Mouse (Mus musculus) small intestine, adult 2 months (tissue): ENCODE data around the gene Rps3. TPM values are rescaled to one million over a fixed set of nuclear protein-coding genes. Genes with fewer than 3 reads are reported as not detected.

Experiments used
- H3K27ac ChIP-seq: fragments of 200-500 bp; 2 replicates; pipeline ENCODE4 v1.5.1; 2012; ENCODE audit warnings: low read depth, low read length, control low read depth, inconsistent platforms; ENCODE audit not compliant: insufficient read depth
- H3K27me3 ChIP-seq: fragments of 200-500 bp; 2 replicates; pipeline ENCODE4 v1.6.1; 2012; ENCODE audit warnings: mild to moderate bottlenecking, moderate library complexity, low read length, inconsistent platforms; ENCODE audit not compliant: control insufficient read depth, insufficient read depth
- H3K36me3 ChIP-seq: fragments of 200-500 bp; 2 replicates; pipeline ENCODE4 v1.6.1; 2012; ENCODE audit warnings: mild to moderate bottlenecking, low read length, control low read depth, inconsistent platforms; ENCODE audit not compliant: control insufficient read depth, insufficient read depth
- H3K4me1 ChIP-seq: fragments of 200-500 bp; 2 replicates; pipeline ENCODE4 v1.6.1; 2012; ENCODE audit warnings: low read length, inconsistent platforms, mixed read lengths; ENCODE audit not compliant: control insufficient read depth, insufficient read depth, insufficient read length
- H3K4me3 ChIP-seq: fragments of 200-500 bp; 2 replicates; pipeline ENCODE4 v1.5.1; 2012; ENCODE audit warnings: low read depth, mild to moderate bottlenecking, control low read depth, inconsistent platforms, low read length, moderate library complexity
- CTCF ChIP-seq: fragments of 200-500 bp; IDR thresholded peaks from 2 replicates; pipeline ENCODE4 v1.5.1; 2012; ENCODE audit warnings: low read depth, mild to moderate bottlenecking, control low read depth, inconsistent platforms, low read length, moderate library complexity, mixed read lengths; ENCODE audit not compliant: insufficient replicate concordance, insufficient read length; ENCODE audit errors: extremely low read depth
- POLR2A ChIP-seq: fragments of 200-500 bp; IDR thresholded peaks from 2 replicates; pipeline ENCODE4 v1.6.1; 2012; ENCODE audit warnings: low read depth, mild to moderate bottlenecking, control low read depth, inconsistent platforms, low read length, moderate library complexity
- WGBS: fragments of 180-500 bp; shearing (Covaris S2); methylation state at CpG from one replicate; pipeline ENCODE4 v1.1.7; 2018; 5-methylcytosine and 5-hydroxymethylcytosine counted together
- polyA plus RNA-seq: library from polyadenylated mRNA; depleted of rRNA; stranded (reverse); fragments of >200 nt; gene quantifications from 2 replicates; pipeline ENCODE4 v1.2.3, GENCODE M21; 2012

Rps3 gene
- polyA plus RNA-seq, 1 experiment = 203 TPM

DNA sequence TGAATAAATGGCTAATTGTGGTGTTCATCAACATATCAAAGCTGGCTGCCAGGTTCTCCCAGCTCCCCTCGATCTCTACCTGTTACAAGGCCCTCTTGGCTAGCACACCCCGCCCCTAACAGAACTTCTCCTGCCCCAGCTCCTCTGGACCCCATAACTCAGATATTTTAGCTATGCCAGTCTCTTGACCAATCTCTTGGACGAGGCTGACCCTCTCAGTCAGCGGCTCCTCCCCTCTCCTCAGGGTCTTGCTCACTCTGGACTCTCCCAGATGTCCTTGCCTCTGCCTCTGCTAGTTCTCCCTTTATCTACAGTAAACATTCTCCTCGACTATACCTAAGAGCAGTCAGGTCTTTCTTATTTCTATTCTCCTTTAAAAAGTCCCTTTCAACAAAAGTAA is 17.1 kb upstream of the Rps3 start:
- 54% methylated on average over 5 of the region's 5 CpGs for WGBS
- Histone ChIP-seq H3K36me3 (no peaks in the 10 kb centered on the region), H3K27ac (no peak overlapping the region), H3K27me3 (no peaks in the 10 kb centered on the region), H3K4me3 (no peak overlapping the region), H3K4me1 (peaks cover 3% of the 10 kb centered on the region; the same call in 1 of the 2 replicates)
- TF ChIP-seq POLR2A = no peak
- TF ChIP-seq CTCF = no peak

DNA sequence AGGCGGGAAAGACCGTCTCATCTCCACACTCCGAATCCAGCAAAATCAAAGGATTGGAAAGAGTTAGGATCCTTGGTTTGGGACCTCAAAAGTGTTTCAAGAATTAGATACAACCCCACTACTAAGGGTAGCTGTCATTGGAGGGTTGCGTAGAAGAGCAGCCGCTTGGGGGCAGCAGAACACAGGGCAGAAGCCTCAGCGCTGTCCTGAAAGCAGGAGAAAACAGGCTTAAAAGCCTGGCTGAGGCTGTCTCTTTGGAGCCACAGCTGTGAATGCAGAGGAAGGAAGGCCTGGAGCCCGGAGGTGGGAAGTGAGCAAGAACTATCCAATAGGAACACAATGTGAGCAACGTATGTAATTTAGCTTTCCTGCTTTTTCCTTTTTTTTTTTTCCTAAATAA is 16.7 kb upstream of the Rps3 start:
- no peaks in the 10 kb centered on the region for H3K36me3 ChIP-seq
- peaks cover 3% of the 10 kb centered on the region; the same call in 1 of the 2 replicates for H3K4me1 ChIP-seq
- 6% methylated on average over 8 of the region's 8 CpGs for WGBS
- no peak overlapping the region for H3K4me3 ChIP-seq
- TF ChIP-seq POLR2A (no peak), CTCF (peak; percentile 97)
- no peaks in the 10 kb centered on the region for H3K27me3 ChIP-seq
- no peak overlapping the region for H3K27ac ChIP-seq

DNA sequence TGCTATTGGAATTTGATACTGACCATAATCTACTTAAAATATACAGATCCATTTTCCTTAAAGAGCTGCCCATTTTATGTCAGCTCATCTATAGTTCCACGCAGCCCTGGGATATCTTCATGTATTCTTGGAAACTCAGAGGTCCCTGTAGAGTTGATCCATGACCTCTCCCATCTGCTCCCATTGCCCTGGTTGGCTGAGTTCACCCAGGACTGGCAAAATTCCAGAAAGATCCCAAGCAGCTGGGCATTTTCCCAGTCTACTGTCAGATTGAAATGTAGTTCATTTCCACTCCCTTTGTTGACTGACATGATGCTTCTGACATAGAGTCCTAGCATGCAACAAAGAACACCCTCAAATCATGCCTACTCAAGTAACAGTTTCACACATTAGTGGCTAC is 15.6 kb upstream of the Rps3 start:
- no peak overlapping the region for H3K27ac ChIP-seq
- H3K27me3 ChIP-seq = no peaks in the 10 kb centered on the region
- H3K4me3 ChIP-seq = no peak overlapping the region
- TF ChIP-seq POLR2A (no peak), CTCF (no peak)
- H3K36me3 ChIP-seq = no peaks in the 10 kb centered on the region
- WGBS = 53% methylated on average over 1 of the region's 1 CpGs
- H3K4me1 ChIP-seq = no peaks in the 10 kb centered on the region

GRCm38 (mm10) chr7:99489708-99490107 is 6.2 kb upstream of the Rps3 start:
- WGBS = 68% methylated on average over 5 of the region's 5 CpGs
- Histone ChIP-seq H3K4me1 (no peaks in the 10 kb centered on the region), H3K4me3 (no peak overlapping the region), H3K36me3 (no peaks in the 10 kb centered on the region), H3K27me3 (no peaks in the 10 kb centered on the region; the same call in 1 of the 2 replicates), H3K27ac (no peak overlapping the region)
- TF ChIP-seq POLR2A (no peak), CTCF (no peak)

GRCm38 (mm10) chr7:99484679-99485078 is 1.1 kb upstream of the Rps3 start:
- no peak for TF ChIP-seq CTCF
- no peak for TF ChIP-seq POLR2A
- Histone ChIP-seq H3K36me3 (peaks cover 28% of the 10 kb centered on the region), H3K27ac (no peak overlapping the region), H3K4me3 (no peak overlapping the region), H3K4me1 (peaks cover 13% of the 10 kb centered on the region; the same call in 1 of the 2 replicates), H3K27me3 (no peaks in the 10 kb centered on the region; the same call in 1 of the 2 replicates)
- 93% methylated on average over 1 of the region's 1 CpGs for WGBS

DNA sequence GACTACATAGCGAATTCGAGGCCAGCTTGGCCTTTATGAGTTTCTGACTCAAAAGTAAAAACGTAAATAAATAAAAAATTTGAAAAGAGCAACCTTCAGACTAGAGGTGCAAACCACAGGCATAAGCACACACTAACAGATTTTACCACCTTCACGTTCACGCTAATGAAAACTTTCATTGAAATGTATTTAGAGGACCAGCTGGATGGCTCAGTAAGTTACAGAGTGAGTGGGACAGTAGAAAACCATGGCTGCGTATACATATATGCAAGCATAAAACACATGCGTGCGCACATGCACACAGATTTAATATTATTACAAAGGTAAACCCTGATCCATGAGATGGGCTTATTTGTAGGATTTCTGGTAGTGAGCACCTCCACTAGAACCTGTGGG is 384 bp upstream of the Rps3 start:
- Histone ChIP-seq H3K27me3 (no peaks in the 10 kb centered on the region), H3K27ac (no peak overlapping the region)

GRCm38 (mm10) chr7:99482637-99483036 is 901 bp downstream of the Rps3 start:
- Histone ChIP-seq H3K4me3 (peak overlapping the region; percentile 73), H3K27ac (peak overlapping the region; percentile 17; the same call in 1 of the 2 replicates), H3K4me1 (peaks cover 13% of the 10 kb centered on the region; the same call in 1 of the 2 replicates), H3K36me3 (peaks cover 47% of the 10 kb centered on the region), H3K27me3 (no peaks in the 10 kb centered on the region)
- whole genome bisulfite sequencing = under 1% methylated on average over 6 of the region's 6 CpGs
- TF ChIP-seq CTCF = no peak
- TF ChIP-seq POLR2A = no peak

More for the DNA sequence above, 384 bp upstream of the Rps3 start:
- 41% methylated on average over 8 of the region's 8 CpGs for WGBS
- Histone ChIP-seq H3K4me3 (no peak overlapping the region), H3K36me3 (peaks cover 35% of the 10 kb centered on the region), H3K4me1 (peaks cover 13% of the 10 kb centered on the region; the same call in 1 of the 2 replicates)
- TF ChIP-seq CTCF = no peak

DNA sequence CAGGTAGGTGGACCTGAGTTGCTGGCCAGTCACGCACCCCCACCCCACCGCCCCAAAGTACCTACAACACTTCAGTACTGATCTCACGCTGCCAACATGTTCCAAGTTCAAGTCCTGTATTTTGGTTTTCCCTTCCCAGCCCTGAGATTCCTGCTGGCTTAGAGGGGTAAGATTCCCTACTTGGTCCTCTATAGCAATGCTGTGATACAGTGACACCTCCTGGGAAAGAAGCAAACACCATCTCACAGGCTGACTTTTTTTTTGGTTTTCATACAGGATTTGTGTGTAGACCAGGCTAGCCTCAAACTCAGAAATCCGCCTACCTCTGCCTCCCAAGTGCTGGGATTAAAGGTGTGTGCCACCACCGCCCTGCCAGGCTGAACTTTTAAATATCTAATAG is 6.3 kb downstream of the Rps3 start:
- Histone ChIP-seq H3K4me3 (no peak overlapping the region), H3K4me1 (peaks cover 9% of the 10 kb centered on the region; the same call in 1 of the 2 replicates), H3K27me3 (no peaks in the 10 kb centered on the region), H3K27ac (no peak overlapping the region), H3K36me3 (peaks cover 61% of the 10 kb centered on the region)
- 88% methylated on average over 5 of the region's 5 CpGs for WGBS
- TF ChIP-seq POLR2A (no peak), CTCF (no peak)
